Mouse (Mus musculus) lung, adult 2 months (tissue): Measurements from ENCODE around the gene Traip. TPM values are rescaled to one million over a fixed set of nuclear protein-coding genes. Genes with fewer than 3 reads are reported as not detected.

Experiments used
- DNase-seq: peaks from one replicate; pipeline ENCODE4 v3.0.0; 2022
- H3K4me1 ChIP-seq: fragments of 200-500 bp; 2 replicates; pipeline ENCODE4 v1.6.1; 2011; ENCODE audit warnings: low read length; ENCODE audit not compliant: control insufficient read depth, insufficient read depth
- H3K4me3 ChIP-seq: fragments of 200-500 bp; replicated peaks from 2 replicates; pipeline ENCODE3; 2011; ENCODE audit warnings: low read depth, mild to moderate bottlenecking, control low read depth, low read length; ENCODE audit errors: extremely low read depth
- CTCF ChIP-seq: fragments of 200-500 bp; IDR thresholded peaks from 2 replicates; pipeline ENCODE4 v1.5.1; 2011; ENCODE audit warnings: mild to moderate bottlenecking, low read length, control low read depth; ENCODE audit not compliant: insufficient read depth
- POLR2A ChIP-seq: fragments of 200-500 bp; IDR thresholded peaks from 2 replicates; pipeline ENCODE4 v1.6.1; 2011; ENCODE audit warnings: low read depth, mild to moderate bottlenecking, control low read depth, low read length, borderline replicate concordance; ENCODE audit errors: extremely low read depth
- WGBS: fragments of 180-500 bp; shearing (Covaris S2); methylation state at CpG from one replicate; pipeline ENCODE4 v1.1.7; 2018; 5-methylcytosine and 5-hydroxymethylcytosine counted together
- polyA plus RNA-seq: library from polyadenylated mRNA; depleted of rRNA; stranded (reverse); fragments of >200 nt; gene quantifications from 2 replicates; pipeline ENCODE4 v1.2.3, GENCODE M21; 2012

Traip gene
- polyA plus RNA-seq, 1 experiment, result 0.93 TPM

- H3K4me3 ChIP-seq, result no peak overlapping the region
- WGBS, result 90% methylated on average over 7 of the region's 7 CpGs
- no peak for DNase-seq
- no peak for TF ChIP-seq POLR2A
- no peak for TF ChIP-seq CTCF
- no peaks in the 10 kb centered on the region; the same call in 1 of the 2 replicates for H3K4me1 ChIP-seq
Measured at GRCm38 (mm10) chr9:107968531-107968930, 18.6 kb downstream of the Traip start.

GRCm38 (mm10) chr9:107970311-107970710 lies 20.4 kb downstream of the Traip start:
- TF ChIP-seq CTCF, result no peak
- TF ChIP-seq POLR2A, result no peak
- DNase-seq, result no peak
- 84% methylated on average over 5 of the region's 5 CpGs for whole genome bisulfite sequencing

GRCm38 (mm10) chr9:107971690-107972541 lies 22.0 kb downstream of the Traip start:
- Histone ChIP-seq H3K4me1 (peaks cover 13% of the 10 kb centered on the region), H3K4me3 (no peak overlapping the region)
- 44% methylated on average over 8 of the region's 8 CpGs for WGBS
- TF ChIP-seq POLR2A, result no peak
- no peak for TF ChIP-seq CTCF
- DNase-seq, result no peak

More at GRCm38 (mm10) chr9:107970311-107970710, 20.4 kb downstream of the Traip start:
- H3K4me1 ChIP-seq, result peaks cover 3% of the 10 kb centered on the region; the same call in 1 of the 2 replicates
- H3K4me3 ChIP-seq, result no peak overlapping the region

GRCm38 (mm10) chr9:107974491-107975171 lies 24.7 kb downstream of the Traip start:
- WGBS, result 71% methylated on average over 10 of the region's 10 CpGs

GRCm38 (mm10) chr9:107975399-107976386 lies 25.8 kb downstream of the Traip start, which contains the start of gene Uba7:
TSS of gene Uba7 (plus strand) at chr9:107975505.
- Histone ChIP-seq H3K4me3 (peak within 1 kb of the TSS; percentile 89), H3K4me1 (peaks cover 16% of the 10 kb centered on the region)
- 45% methylated on average over 12 of the region's 12 CpGs for WGBS
- peak; percentile 58 for DNase-seq
- peak; percentile 19; the same call in 1 of the 2 replicates for TF ChIP-seq POLR2A
- TF ChIP-seq CTCF, result no peak

More at GRCm38 (mm10) chr9:107974491-107975171, 24.7 kb downstream of the Traip start:
- TF ChIP-seq POLR2A, result no peak
- no peak for TF ChIP-seq CTCF
- Histone ChIP-seq H3K4me1 (peaks cover 16% of the 10 kb centered on the region), H3K4me3 (no peak overlapping the region)
- no peak for DNase-seq

GRCm38 (mm10) chr9:107978815-107979214 lies 28.9 kb downstream of the Traip start:
- TF ChIP-seq CTCF (no peak), POLR2A (no peak)
- no peak overlapping the region for H3K4me3 ChIP-seq
- peaks cover 39% of the 10 kb centered on the region for H3K4me1 ChIP-seq
- 90% methylated on average over 12 of the region's 12 CpGs for WGBS
- no peak for DNase-seq

- TF ChIP-seq POLR2A, result no peak
- no peak for TF ChIP-seq CTCF
- H3K4me1 ChIP-seq, result peaks cover 33% of the 10 kb centered on the region
- H3K4me3 ChIP-seq, result no peak overlapping the region
- DNase-seq, result no peak
- WGBS, result 23% methylated on average over 7 of the region's 7 CpGs
Measured at GRCm38 (mm10) chr9:107981684-107982605, 32.0 kb downstream of the Traip start.

- 27% methylated on average over 14 of the region's 14 CpGs for WGBS
- H3K4me1 ChIP-seq, result peaks cover 33% of the 10 kb centered on the region
- H3K4me3 ChIP-seq, result peak within 1 kb of the TSS; percentile 14
- TF ChIP-seq POLR2A (peak; percentile 32; the same call in 1 of the 2 replicates), CTCF (no peak)
- peak; percentile 44 for DNase-seq
Measured at GRCm38 (mm10) chr9:107982681-107983346, 32.9 kb downstream of the Traip start, which contains the start of gene Gm20661. TSS of gene Gm20661 (plus strand) at chr9:107983058.
